Mouse (Mus musculus): ENCODE measurements around the gene Grik3.
A peak's percentile ranks its signal among the peaks of the same experiment; 100 is the strongest.

The Grik3 gene

GRCm38 (mm10) chr4:125490661-125491504 is at the start of gene Grik3:
Grik3 (plus strand) TSS chr4:125490700.
- peak; percentile 42 for DNase-seq (ENCODE audit: low read depth, low spot score)

GRCm38 (mm10) chr4:125441821-125442220 is 48.7 kb upstream of the Grik3 start:
- no peak for DNase-seq (ENCODE audit: low read depth, low spot score)

DNA sequence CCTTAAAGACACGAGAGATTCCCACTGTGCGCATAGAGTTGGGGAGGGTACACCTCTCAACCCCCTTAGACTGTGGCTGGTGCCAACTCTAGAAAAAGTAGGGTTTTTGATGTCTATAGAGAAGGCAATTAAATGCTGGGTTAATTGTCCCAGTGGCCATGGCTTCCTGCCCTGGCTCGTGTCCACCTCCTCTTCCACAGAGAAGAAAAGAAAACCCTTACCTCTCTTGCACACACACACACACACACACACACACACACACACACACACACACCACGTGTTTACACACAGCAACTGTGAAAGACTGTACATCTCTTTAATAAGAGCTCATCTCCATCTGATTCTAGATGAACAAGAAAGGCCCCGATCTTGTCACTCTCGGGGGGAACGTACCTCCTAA is 46.1 kb upstream of the Grik3 start:
- no peak for DNase-seq (ENCODE audit: low read depth, low spot score)

DNA sequence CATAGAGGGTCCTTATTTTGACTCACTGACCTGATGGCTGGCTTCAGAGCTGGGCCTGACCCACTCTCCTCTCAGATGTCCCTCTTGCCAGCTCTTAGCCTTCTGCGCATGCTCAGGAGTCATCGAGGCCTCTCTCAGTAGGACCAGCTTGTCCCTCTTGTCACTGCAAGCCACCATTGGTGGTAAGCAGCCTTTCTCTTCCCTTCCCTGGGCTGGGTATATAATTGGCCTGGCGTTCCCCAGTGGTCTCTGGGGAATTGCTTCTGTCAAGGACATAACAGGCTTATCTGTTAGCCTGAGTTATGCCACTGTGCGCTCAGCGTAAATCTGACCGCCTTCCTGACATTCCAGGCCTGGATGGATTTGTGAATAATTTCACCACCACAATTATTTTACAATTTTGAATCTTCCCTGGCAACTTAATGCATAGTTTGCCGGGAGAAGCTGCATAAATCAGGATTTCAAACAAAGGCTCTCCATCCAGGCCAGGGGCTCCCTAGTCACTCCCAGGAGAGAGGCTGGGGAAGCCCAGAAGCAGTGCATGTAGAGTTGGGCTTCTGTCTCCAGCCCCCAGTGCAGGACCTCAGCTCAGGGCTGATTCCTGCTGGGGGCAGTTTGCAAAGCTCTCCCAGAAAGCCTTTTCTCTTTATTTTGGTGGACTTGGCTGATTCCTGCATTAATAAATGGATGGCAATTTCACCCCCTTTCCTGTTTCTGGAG is 39.7 kb upstream of the Grik3 start:
- DNase-seq (ENCODE audit: low read depth, low spot score): no peak

DNA sequence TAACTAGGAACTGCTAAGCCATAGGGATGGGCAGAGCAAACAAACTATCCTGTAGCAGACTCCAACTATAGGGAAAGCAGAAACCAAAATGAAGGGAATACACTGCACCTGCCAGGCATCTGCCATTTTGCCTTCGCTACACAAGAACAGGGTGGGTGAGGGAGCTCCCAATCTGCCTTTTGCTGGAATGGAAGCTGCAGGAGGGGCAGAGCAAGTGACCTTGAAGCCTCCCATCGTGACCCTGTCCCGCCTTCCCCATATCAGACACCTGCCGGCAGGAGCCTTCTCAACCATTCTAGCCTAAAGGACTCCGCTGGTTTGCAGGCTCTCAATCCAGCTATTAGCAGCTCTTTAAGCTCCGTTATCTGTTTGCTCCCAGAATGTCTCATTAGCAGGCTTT is 38.7 kb upstream of the Grik3 start:
- DNase-seq (ENCODE audit: low read depth, low spot score): peak; percentile 35

- no peak for DNase-seq (ENCODE audit: low read depth, low spot score)
These were observed 34.0 kb upstream of the Grik3 start for GRCm38 (mm10) chr4:125456506-125456905.

DNA sequence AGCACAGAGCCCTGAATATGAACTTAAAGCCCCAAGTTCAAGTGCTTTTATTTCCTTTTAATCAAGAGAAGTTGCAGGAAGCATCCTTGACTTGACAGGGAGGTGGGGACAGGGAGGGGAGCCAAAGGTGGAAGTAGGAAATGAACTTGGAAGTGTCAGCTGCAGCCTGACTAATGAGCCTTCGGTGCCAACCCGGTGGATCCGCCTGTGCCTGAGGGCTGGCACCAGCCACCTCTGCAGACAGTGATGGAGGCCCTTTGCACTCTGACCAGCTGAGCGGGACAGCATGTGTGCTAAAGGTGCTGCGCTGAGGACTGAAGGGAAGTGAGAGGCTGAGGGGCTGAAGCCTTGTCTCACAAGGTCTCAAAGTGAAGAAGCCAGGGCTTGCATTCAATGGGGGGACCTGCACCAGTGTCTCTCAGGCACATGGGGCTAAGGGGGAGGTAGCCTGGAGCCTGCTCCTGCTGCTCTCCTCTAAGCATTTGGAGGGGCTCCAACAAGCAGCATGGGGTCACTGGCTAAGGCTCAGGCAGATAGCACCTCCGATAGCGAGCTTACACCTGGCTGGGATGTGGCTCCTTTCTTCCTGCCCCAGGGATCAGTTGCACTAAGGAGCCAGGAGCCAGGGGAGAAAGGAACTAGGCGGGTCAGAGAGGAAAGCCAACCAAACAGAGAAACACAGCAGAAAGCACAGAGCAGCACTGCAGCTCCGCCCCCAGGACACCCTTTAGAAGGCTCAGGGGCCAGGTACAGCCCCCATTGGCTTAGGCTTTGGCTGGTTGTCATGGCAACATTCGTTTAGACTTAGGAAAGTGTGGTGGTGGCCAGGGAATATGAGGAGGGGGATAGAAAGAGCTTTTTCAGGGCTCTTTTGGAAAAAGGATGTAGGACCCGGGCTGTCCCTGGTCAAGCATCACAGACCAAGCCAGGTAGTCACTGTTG is 33.1 kb upstream of the Grik3 start:
- peak; percentile 56 for DNase-seq (ENCODE audit: low read depth, low spot score)

- peak; percentile 23 for DNase-seq (ENCODE audit: low read depth, low spot score)
These were observed 30.7 kb upstream of the Grik3 start for GRCm38 (mm10) chr4:125459791-125460190.

GRCm38 (mm10) chr4:125469711-125470372 is 20.7 kb upstream of the Grik3 start:
- no peak for DNase-seq (ENCODE audit: low read depth, low spot score)

- no peak for DNase-seq (ENCODE audit: low read depth, low spot score)
These were observed 15.6 kb upstream of the Grik3 start for GRCm38 (mm10) chr4:125474903-125475302.

- no peak for DNase-seq (ENCODE audit: low read depth, low spot score)
These were observed 12.4 kb upstream of the Grik3 start for GRCm38 (mm10) chr4:125478071-125478470.

DNA sequence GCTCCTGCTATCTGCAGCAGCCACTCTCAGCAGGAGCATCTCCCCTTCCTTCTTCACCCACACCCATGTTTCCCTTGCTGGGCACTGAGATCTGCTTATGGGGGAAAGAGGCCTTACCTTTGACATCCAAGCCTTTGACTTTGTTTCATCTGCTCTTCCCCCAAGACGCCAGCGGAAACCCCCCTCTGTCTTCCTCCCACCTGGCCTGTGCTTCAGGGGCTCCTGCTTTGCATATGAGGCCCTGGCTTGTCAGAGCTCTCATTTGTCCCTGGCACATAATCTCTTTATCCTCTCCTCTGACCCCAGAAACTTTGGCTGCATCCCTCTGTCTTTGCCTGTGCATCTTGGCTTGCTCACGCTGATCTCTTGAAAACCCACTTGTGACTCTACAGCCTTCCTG is 9.2 kb upstream of the Grik3 start:
- DNase-seq (ENCODE audit: low read depth, low spot score): no peak

GRCm38 (mm10) chr4:125484131-125484530 is 6.4 kb upstream of the Grik3 start:
- no peak for DNase-seq (ENCODE audit: low read depth, low spot score)

GRCm38 (mm10) chr4:125485416-125486239 is 4.9 kb upstream of the Grik3 start:
- DNase-seq (ENCODE audit: low read depth, low spot score): peak; percentile 48

DNA sequence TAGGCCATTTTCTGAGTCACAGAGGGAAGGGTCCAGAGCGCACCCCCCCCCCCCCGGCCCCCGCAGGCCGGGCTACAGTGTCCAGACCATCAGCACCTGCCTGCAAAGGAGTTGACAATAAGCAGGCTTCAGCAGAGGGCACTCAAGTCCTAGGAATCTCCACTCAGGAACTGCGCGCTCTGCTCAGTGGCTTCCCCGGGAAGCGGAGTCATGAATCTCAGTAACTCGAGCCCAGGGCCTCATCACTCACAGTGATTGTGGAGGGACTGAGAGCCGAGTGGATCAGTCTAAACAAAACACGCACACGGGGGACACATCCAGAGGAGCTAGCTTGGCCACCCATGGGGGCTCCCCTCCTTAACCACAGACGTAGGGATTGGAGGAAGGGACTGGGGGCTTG is 3.9 kb upstream of the Grik3 start:
- DNase-seq (ENCODE audit: low read depth, low spot score): peak; percentile 56

- peak; percentile 40 for DNase-seq (ENCODE audit: low read depth, low spot score)
These were observed 3.5 kb upstream of the Grik3 start for GRCm38 (mm10) chr4:125487031-125487430.

DNA sequence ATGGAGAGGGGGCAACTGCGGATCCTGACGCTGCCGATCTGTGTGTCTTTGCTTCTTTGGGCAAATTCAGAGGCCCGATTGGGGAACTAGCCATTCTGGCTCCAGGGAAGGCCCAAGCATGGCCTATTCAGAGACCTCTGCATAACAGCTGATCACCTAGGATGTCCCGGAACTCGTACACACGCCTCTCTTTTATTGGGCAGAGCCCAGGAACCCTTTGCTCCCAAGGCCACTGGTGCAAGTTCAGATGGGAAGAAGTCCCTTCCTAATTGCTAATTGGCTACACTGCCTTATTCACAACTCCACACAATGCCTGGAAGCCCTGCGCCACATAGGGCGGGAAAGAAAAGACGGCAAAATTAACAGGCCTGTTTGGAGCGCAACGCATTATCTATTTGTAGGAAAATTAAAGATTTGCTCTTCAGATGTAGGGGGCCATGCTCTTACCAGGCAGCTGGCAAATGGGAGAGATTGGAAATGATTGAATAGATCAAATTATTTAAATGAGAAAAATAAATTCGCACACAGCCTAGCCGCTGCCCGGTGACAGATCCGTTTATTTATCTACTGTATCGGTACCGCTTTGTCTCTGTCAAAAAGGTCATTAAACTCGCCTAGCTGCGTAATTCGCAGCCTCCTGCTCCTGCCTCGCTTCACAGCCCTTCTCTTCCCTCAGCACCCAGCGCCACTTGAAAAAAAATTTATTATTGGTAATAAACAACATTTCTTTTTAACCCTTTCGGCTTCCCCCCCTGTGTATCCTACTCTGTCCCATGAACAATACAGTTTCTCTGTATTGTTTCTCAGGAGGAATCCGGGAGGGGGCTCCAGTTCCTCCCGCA is 1.5 kb upstream of the Grik3 start:
- peak; percentile 85 for DNase-seq (ENCODE audit: low read depth, low spot score)

- DNase-seq (ENCODE audit: low read depth, low spot score): peak; percentile 72
These were observed 454 bp upstream of the Grik3 start for GRCm38 (mm10) chr4:125489901-125490590.
